Mouse (Mus musculus) embryonic fibroblast, embryonic 13.5 days (primary cell): ENCODE data around the gene Theg.

Experiments
- CTCF ChIP-seq: IDR thresholded peaks from 2 replicates; pipeline ENCODE4 v1.5.1; 2011; ENCODE audit warnings: mild to moderate bottlenecking, control low read depth, low read length, moderate library complexity, borderline replicate concordance; ENCODE audit not compliant: insufficient read depth
- POLR2A ChIP-seq: IDR thresholded peaks from 2 replicates; pipeline ENCODE4 v1.6.1; 2011; ENCODE audit warnings: low read depth, mild to moderate bottlenecking, control low read depth, low read length, moderate library complexity

- no peak for TF ChIP-seq POLR2A
- TF ChIP-seq CTCF, result no peak
Observed at GRCm38 (mm10) chr10:79585136-79585535, 2.0 kb downstream of the Theg start.
